Mouse (Mus musculus) neural tube, embryonic 13.5 days (tissue): ENCODE data around the gene Shox2. TPM values are rescaled to one million over a fixed set of nuclear protein-coding genes. Genes with fewer than 3 reads are reported as not detected.

Source experiments
- ATAC-seq: fragments of 200-750 bp; cut with Nextera tagmentation; 2 replicates; pipeline ENCODE4 v1.8.0; 2017; ENCODE audit warnings: low read depth, mild to moderate bottlenecking, moderate TSS enrichment, moderate library complexity
- H3K27ac ChIP-seq: fragments of 300-500 bp; sonication (generic); replicated peaks from 2 replicates; pipeline ENCODE4 v1.5.1; 2015; ENCODE audit warnings: moderate library complexity, mild to moderate bottlenecking, inconsistent platforms
- H3K27me3 ChIP-seq: fragments of 300-500 bp; sonication (generic); 2 replicates; pipeline ENCODE4 v1.6.1; 2015; ENCODE audit warnings: mild to moderate bottlenecking, inconsistent platforms
- H3K36me3 ChIP-seq: fragments of 300-500 bp; sonication (generic); 2 replicates; pipeline ENCODE4 v1.6.1; 2015; ENCODE audit warnings: mild to moderate bottlenecking, inconsistent platforms
- H3K4me1 ChIP-seq: fragments of 300-500 bp; sonication (generic); replicated peaks from 2 replicates; pipeline ENCODE4 v1.6.1; 2015; ENCODE audit warnings: inconsistent platforms
- H3K4me2 ChIP-seq: fragments of 300-500 bp; sonication (generic); 2 replicates; pipeline ENCODE4 v1.6.1; 2015; ENCODE audit warnings: inconsistent platforms, mild to moderate bottlenecking, moderate library complexity
- H3K4me3 ChIP-seq: fragments of 300-500 bp; sonication (generic); 2 replicates; pipeline ENCODE4 v1.5.1; 2015; ENCODE audit warnings: mild to moderate bottlenecking, inconsistent platforms
- H3K9ac ChIP-seq: fragments of 300-500 bp; sonication (generic); 2 replicates; pipeline ENCODE4 v1.6.1; 2015; ENCODE audit warnings: moderate library complexity, mild to moderate bottlenecking, inconsistent platforms
- H3K9me3 ChIP-seq: fragments of 300-500 bp; sonication (generic); 2 replicates; pipeline ENCODE4 v1.6.1; 2016; ENCODE audit warnings: inconsistent platforms
- WGBS: fragments of 180-500 bp; shearing (Covaris S2); methylation state at CpG from one replicate; pipeline ENCODE4 v1.1.7; 2015; 5-methylcytosine and 5-hydroxymethylcytosine counted together
- polyA plus RNA-seq: library from polyadenylated mRNA; unstranded; fragments of >200 nt; fragmentation: Nextera tagmentation; extraction: Ambion mirVana; gene quantifications from 2 replicates; pipeline ENCODE4 v1.2.1, GENCODE M21; 2015

Shox2 gene
- 18.6 and 18.9 TPM in 2 replicates for polyA plus RNA-seq

GRCm38 (mm10) chr3:66981706-66982105 lies at the start of gene Shox2:
Shox2 (minus strand) TSS chr3:66981771.
- H3K4me1 ChIP-seq = peaks cover 37% of the 10 kb centered on the region
- H3K36me3 ChIP-seq = no peaks in the 10 kb centered on the region
- peak within 1 kb of the TSS; percentile 64 for H3K27ac ChIP-seq
- peaks cover 78% of the 10 kb centered on the region for H3K27me3 ChIP-seq
- peak within 1 kb of the TSS; percentile 63 for H3K9ac ChIP-seq
- no peaks in the 10 kb centered on the region for H3K9me3 ChIP-seq
- peak within 1 kb of the TSS; percentile 43 for H3K4me3 ChIP-seq
- no peak for ATAC-seq
- under 1% methylated on average over 15 of the region's 15 CpGs for WGBS
- H3K4me2 ChIP-seq = peak within 1 kb of the TSS; percentile 60

GRCm38 (mm10) chr3:66996820-66997219 lies 15.2 kb upstream of the Shox2 start:
- no peak overlapping the region for H3K4me3 ChIP-seq
- no peak overlapping the region for H3K9ac ChIP-seq
- H3K27me3 ChIP-seq = no peaks in the 10 kb centered on the region
- no peaks in the 10 kb centered on the region for H3K4me1 ChIP-seq
- H3K9me3 ChIP-seq = no peaks in the 10 kb centered on the region
- H3K36me3 ChIP-seq = peaks cover 35% of the 10 kb centered on the region
- no peak for ATAC-seq
- 92% methylated on average over 1 of the region's 1 CpGs for WGBS
- no peak overlapping the region for H3K4me2 ChIP-seq
- H3K27ac ChIP-seq = no peak overlapping the region

GRCm38 (mm10) chr3:66986287-66986560 lies 4.7 kb upstream of the Shox2 start:
- no peak for ATAC-seq
- Histone ChIP-seq H3K4me1 (peaks cover 26% of the 10 kb centered on the region), H3K27ac (no peak overlapping the region), H3K4me3 (peak overlapping the region; percentile 82), H3K9ac (peak overlapping the region; percentile 87), H3K4me2 (peak overlapping the region; percentile 76), H3K9me3 (no peaks in the 10 kb centered on the region), H3K27me3 (peaks cover 32% of the 10 kb centered on the region), H3K36me3 (no peaks in the 10 kb centered on the region)
- WGBS = 19% methylated on average over 1 of the region's 1 CpGs

GRCm38 (mm10) chr3:66985539-66986286 lies 4.1 kb upstream of the Shox2 start:
- H3K9me3 ChIP-seq = no peaks in the 10 kb centered on the region
- peak overlapping the region; percentile 68 for H3K27ac ChIP-seq
- under 1% methylated on average over 60 of the region's 60 CpGs for whole genome bisulfite sequencing
- no peaks in the 10 kb centered on the region for H3K36me3 ChIP-seq
- H3K9ac ChIP-seq = peak overlapping the region; percentile 87
- H3K27me3 ChIP-seq = peaks cover 38% of the 10 kb centered on the region
- H3K4me3 ChIP-seq = peak overlapping the region; percentile 82
- ATAC-seq = peak; percentile 97
- H3K4me1 ChIP-seq = peaks cover 31% of the 10 kb centered on the region
- peak overlapping the region; percentile 76 for H3K4me2 ChIP-seq

GRCm38 (mm10) chr3:66983481-66983880 lies 1.9 kb upstream of the Shox2 start:
- H3K4me3 ChIP-seq = no peak overlapping the region
- no peaks in the 10 kb centered on the region for H3K36me3 ChIP-seq
- no peak for ATAC-seq
- no peak overlapping the region for H3K27ac ChIP-seq
- no peak overlapping the region for H3K9ac ChIP-seq
- H3K4me2 ChIP-seq = no peak overlapping the region
- H3K27me3 ChIP-seq = peaks cover 60% of the 10 kb centered on the region
- 15% methylated on average over 3 of the region's 3 CpGs for whole genome bisulfite sequencing
- H3K9me3 ChIP-seq = no peaks in the 10 kb centered on the region
- H3K4me1 ChIP-seq = peaks cover 38% of the 10 kb centered on the region

GRCm38 (mm10) chr3:66982181-66982911 lies 775 bp upstream of the Shox2 start:
- H3K9ac ChIP-seq = 0 out of 2 replicates have a peak overlapping the region, but pooled peaks have one; percentile 41
- H3K9me3 ChIP-seq = no peaks in the 10 kb centered on the region
- H3K4me3 ChIP-seq = peak overlapping the region; percentile 43
- H3K27me3 ChIP-seq = peaks cover 71% of the 10 kb centered on the region
- H3K36me3 ChIP-seq = no peaks in the 10 kb centered on the region
- WGBS = under 1% methylated on average over 29 of the region's 29 CpGs
- peaks cover 38% of the 10 kb centered on the region for H3K4me1 ChIP-seq
- 0 out of 2 replicates have a peak overlapping the region, but pooled peaks have one; percentile 14 for H3K27ac ChIP-seq
- H3K4me2 ChIP-seq = peak overlapping the region; percentile 60
- ATAC-seq = no peak

- under 1% methylated on average over 61 of the region's 62 CpGs for WGBS
- H3K4me2 ChIP-seq = peak within 1 kb of the TSS; percentile 60
- peaks cover 82% of the 10 kb centered on the region for H3K27me3 ChIP-seq
- no peaks in the 10 kb centered on the region for H3K36me3 ChIP-seq
- H3K4me1 ChIP-seq = peaks cover 32% of the 10 kb centered on the region
- peak within 1 kb of the TSS; percentile 64 for H3K27ac ChIP-seq
- peak within 1 kb of the TSS; percentile 63 for H3K9ac ChIP-seq
- 0 out of 2 replicates have a peak, but pooled peaks have one; percentile 4 for ATAC-seq
- H3K9me3 ChIP-seq = no peaks in the 10 kb centered on the region
- peak within 1 kb of the TSS; percentile 43 for H3K4me3 ChIP-seq
These were observed 390 bp downstream of the Shox2 start, which contains the start of gene Rsrc1 for GRCm38 (mm10) chr3:66981101-66981661. Rsrc1 (plus strand) TSS chr3:66981390.

GRCm38 (mm10) chr3:66980111-66980975 lies 1.2 kb downstream of the Shox2 start:
- Histone ChIP-seq H3K4me2 (peak overlapping the region; percentile 60), H3K4me1 (peaks cover 29% of the 10 kb centered on the region), H3K27ac (peak overlapping the region; percentile 64; the same call in 1 of the 2 replicates), H3K27me3 (peaks cover 88% of the 10 kb centered on the region), H3K36me3 (no peaks in the 10 kb centered on the region), H3K9me3 (no peaks in the 10 kb centered on the region), H3K9ac (peak overlapping the region; percentile 63), H3K4me3 (peak overlapping the region; percentile 43)
- 2% methylated on average over 29 of the region's 29 CpGs for whole genome bisulfite sequencing
- ATAC-seq = no peak

- Histone ChIP-seq H3K27ac (no peak overlapping the region), H3K9ac (no peak overlapping the region), H3K4me3 (peak overlapping the region; percentile 43), H3K36me3 (no peaks in the 10 kb centered on the region), H3K4me2 (peak overlapping the region; percentile 37), H3K4me1 (peaks cover 26% of the 10 kb centered on the region), H3K9me3 (no peaks in the 10 kb centered on the region), H3K27me3 (peaks cover 94% of the 10 kb centered on the region)
- WGBS = 2% methylated on average over 9 of the region's 9 CpGs
- ATAC-seq = no peak
These were observed 2.1 kb downstream of the Shox2 start for GRCm38 (mm10) chr3:66979491-66979890.

GRCm38 (mm10) chr3:66978457-66979381 lies 2.9 kb downstream of the Shox2 start:
- H3K4me1 ChIP-seq = peaks cover 28% of the 10 kb centered on the region
- H3K27me3 ChIP-seq = peaks cover 94% of the 10 kb centered on the region
- peak overlapping the region; percentile 56; the same call in 1 of the 2 replicates for H3K27ac ChIP-seq
- H3K9ac ChIP-seq = peak overlapping the region; percentile 38
- H3K4me3 ChIP-seq = peak overlapping the region; percentile 43
- H3K36me3 ChIP-seq = no peaks in the 10 kb centered on the region
- H3K9me3 ChIP-seq = no peaks in the 10 kb centered on the region
- WGBS = under 1% methylated on average over 45 of the region's 45 CpGs
- peak overlapping the region; percentile 37 for H3K4me2 ChIP-seq
- no peak for ATAC-seq
